Mouse (Mus musculus): ENCODE results near the gene Rasa2. TPM values are rescaled to one million over a fixed set of nuclear protein-coding genes. Genes with fewer than 3 reads are reported as not detected.
"Not testable (repeated sequence)": the region's sequence is repeated elsewhere in the genome, so short reads cannot be mapped to it uniquely, and the experiment has no call there.

Rasa2 gene
- polyA plus RNA-seq (2015; fragmentation: Nextera tagmentation; extraction: Ambion mirVana) = 2.2 and 2.6 TPM in 2 replicates

GRCm38 (mm10) chr9:96631389-96632072 is at the start of gene Rasa2:
TSS of gene Rasa2 (minus strand) at chr9:96631617.
- H3K27me3 ChIP-seq (ENCODE audit: control insufficient read depth, insufficient read depth, low read depth, low read length) = peaks cover 22% of the 10 kb centered on the region
- peak within 1 kb of the TSS; percentile 79 for H3K4me3 ChIP-seq (ENCODE audit: low read depth, low read length)
- ATAC-seq (ENCODE audit: low read depth) = peak; percentile 98
- H3K9ac ChIP-seq (ENCODE audit: low read depth, low read length) = peak within 1 kb of the TSS; percentile 80
- H3K4me1 ChIP-seq (ENCODE audit: control insufficient read depth, low read depth, low read length) = peaks cover 18% of the 10 kb centered on the region
- H3K36me3 ChIP-seq (ENCODE audit: control insufficient read depth, insufficient read depth) = no peaks in the 10 kb centered on the region
- peak within 1 kb of the TSS; percentile 73 for H3K27ac ChIP-seq (ENCODE audit: low read length)
- H3K4me2 ChIP-seq (ENCODE audit: low read depth, low read length) = peak within 1 kb of the TSS; percentile 93
- WGBS (ENCODE audit: insufficient replicate concordance) = 2% methylated on average over 46 of the region's 52 CpGs
- no peaks in the 10 kb centered on the region for H3K9me3 ChIP-seq (replicated peaks; ENCODE audit: control insufficient read depth, low read length)

- H3K9me3 ChIP-seq (replicated peaks; ENCODE audit: control insufficient read depth, low read length) = no peaks in the 10 kb centered on the region
- no peak overlapping the region for H3K9ac ChIP-seq (ENCODE audit: low read depth, low read length)
- H3K4me2 ChIP-seq (ENCODE audit: low read depth, low read length) = no peak overlapping the region
- no peak for ATAC-seq (ENCODE audit: low read depth)
- 51% methylated on average over 5 of the region's 5 CpGs for WGBS (ENCODE audit: insufficient replicate concordance)
- H3K4me1 ChIP-seq (ENCODE audit: control insufficient read depth, low read depth, low read length) = no peaks in the 10 kb centered on the region
- H3K4me3 ChIP-seq (ENCODE audit: low read depth, low read length) = no peak overlapping the region
- no peak overlapping the region for H3K27ac ChIP-seq (ENCODE audit: low read length)
- no peaks in the 10 kb centered on the region for H3K27me3 ChIP-seq (ENCODE audit: control insufficient read depth, insufficient read depth, low read depth, low read length)
- no peaks in the 10 kb centered on the region for H3K36me3 ChIP-seq (ENCODE audit: control insufficient read depth, insufficient read depth)
Measured at GRCm38 (mm10) chr9:96678611-96679010, 47.2 kb upstream of the Rasa2 start.

GRCm38 (mm10) chr9:96677711-96678110 is 46.3 kb upstream of the Rasa2 start:
- H3K9me3 ChIP-seq (replicated peaks; ENCODE audit: control insufficient read depth, low read length); H3K9ac ChIP-seq (ENCODE audit: low read depth, low read length); H3K4me1 ChIP-seq (ENCODE audit: control insufficient read depth, low read depth, low read length); ATAC-seq (ENCODE audit: low read depth); H3K4me2 ChIP-seq (ENCODE audit: low read depth, low read length); H3K36me3 ChIP-seq (ENCODE audit: control insufficient read depth, insufficient read depth); H3K27ac ChIP-seq (ENCODE audit: low read length); H3K27me3 ChIP-seq (ENCODE audit: control insufficient read depth, insufficient read depth, low read depth, low read length); H3K4me3 ChIP-seq (ENCODE audit: low read depth, low read length): not testable (repeated sequence)
- 61% methylated on average over 5 of the region's 5 CpGs for WGBS (ENCODE audit: insufficient replicate concordance)

DNA sequence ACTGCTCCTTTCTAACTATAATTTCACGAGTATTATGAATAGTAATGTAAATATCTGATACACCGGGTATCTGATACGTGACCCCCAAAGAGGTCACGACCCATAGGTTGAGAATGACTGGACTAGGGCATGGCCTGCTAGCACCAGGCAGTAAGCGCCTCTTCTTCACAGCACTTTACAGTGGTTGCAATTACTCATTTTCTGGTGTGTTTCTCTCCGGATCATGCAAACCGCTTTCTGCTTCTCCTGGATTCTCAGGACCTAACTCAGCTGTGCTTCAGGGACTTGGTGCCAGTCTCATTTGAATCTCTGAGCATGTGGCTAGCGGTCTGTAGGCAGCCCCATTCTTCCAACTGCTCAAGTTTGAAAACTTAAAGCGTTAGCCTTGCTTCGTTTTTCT is 45.3 kb upstream of the Rasa2 start:
- 66% methylated on average over 10 of the region's 10 CpGs for WGBS (ENCODE audit: insufficient replicate concordance)
- no peak overlapping the region for H3K4me2 ChIP-seq (ENCODE audit: low read depth, low read length)
- H3K27ac ChIP-seq (ENCODE audit: low read length) = no peak overlapping the region
- H3K36me3 ChIP-seq (ENCODE audit: control insufficient read depth, insufficient read depth) = no peaks in the 10 kb centered on the region
- H3K4me1 ChIP-seq (ENCODE audit: control insufficient read depth, low read depth, low read length) = no peaks in the 10 kb centered on the region
- no peaks in the 10 kb centered on the region for H3K27me3 ChIP-seq (ENCODE audit: control insufficient read depth, insufficient read depth, low read depth, low read length)
- H3K9me3 ChIP-seq (replicated peaks; ENCODE audit: control insufficient read depth, low read length) = no peaks in the 10 kb centered on the region
- no peak overlapping the region for H3K9ac ChIP-seq (ENCODE audit: low read depth, low read length)
- ATAC-seq (ENCODE audit: low read depth) = no peak
- H3K4me3 ChIP-seq (ENCODE audit: low read depth, low read length) = no peak overlapping the region

DNA sequence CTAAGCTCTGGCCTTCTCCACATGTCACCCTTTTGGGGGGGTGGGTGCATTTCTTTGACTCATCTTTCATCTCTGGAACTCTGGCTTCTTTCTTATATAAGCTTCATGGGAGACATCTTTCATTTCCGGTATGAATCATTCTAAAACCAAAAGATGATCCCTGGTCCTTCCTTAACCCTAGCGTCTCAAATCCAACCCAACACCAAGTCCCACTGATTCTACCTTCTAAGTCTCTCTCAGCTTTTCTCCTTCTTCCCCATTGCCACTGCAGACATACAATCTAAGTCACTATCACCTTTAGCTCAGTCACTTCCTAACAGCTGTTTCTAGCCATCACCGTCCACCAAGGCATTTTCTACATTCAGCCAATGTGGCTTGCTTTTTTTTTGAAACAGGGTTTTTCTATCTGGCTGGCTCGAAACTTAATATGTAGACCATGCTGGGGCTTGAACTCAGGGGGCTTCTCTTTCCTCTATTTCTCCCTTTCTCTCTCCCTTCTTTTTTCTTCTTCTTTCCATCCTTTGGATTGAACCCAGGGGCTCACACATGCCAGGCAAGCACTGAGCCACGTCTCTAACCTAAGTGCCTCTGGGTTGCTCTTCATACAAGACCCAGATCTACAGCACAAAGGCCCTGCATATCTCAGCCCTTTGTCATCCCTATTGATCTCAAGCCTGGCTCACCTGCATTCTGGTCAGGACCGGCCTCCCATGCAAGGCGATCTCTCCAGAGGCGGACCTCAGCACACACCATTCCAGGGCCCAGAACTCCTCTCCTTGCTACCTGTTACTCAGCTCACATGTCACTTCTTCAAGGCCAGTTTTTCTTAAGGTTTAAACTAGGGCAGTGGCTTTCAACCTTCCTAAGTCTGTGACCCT is 44.6 kb upstream of the Rasa2 start:
- ATAC-seq (ENCODE audit: low read depth) = no peak
- Histone ChIP-seq H3K27me3 (ENCODE audit: control insufficient read depth, insufficient read depth, low read depth, low read length) (no peaks in the 10 kb centered on the region), H3K4me1 (ENCODE audit: control insufficient read depth, low read depth, low read length) (no peaks in the 10 kb centered on the region), H3K4me2 (ENCODE audit: low read depth, low read length) (no peak overlapping the region), H3K4me3 (ENCODE audit: low read depth, low read length) (no peak overlapping the region), H3K27ac (ENCODE audit: low read length) (no peak overlapping the region), H3K9ac (ENCODE audit: low read depth, low read length) (no peak overlapping the region), H3K9me3 (replicated peaks; ENCODE audit: control insufficient read depth, low read length) (no peaks in the 10 kb centered on the region), H3K36me3 (ENCODE audit: control insufficient read depth, insufficient read depth) (no peaks in the 10 kb centered on the region)
- 71% methylated on average over 8 of the region's 8 CpGs for WGBS (ENCODE audit: insufficient replicate concordance)

- no peaks in the 10 kb centered on the region for H3K9me3 ChIP-seq (replicated peaks; ENCODE audit: control insufficient read depth, low read length)
- H3K27me3 ChIP-seq (ENCODE audit: control insufficient read depth, insufficient read depth, low read depth, low read length) = no peaks in the 10 kb centered on the region
- no peaks in the 10 kb centered on the region for H3K36me3 ChIP-seq (ENCODE audit: control insufficient read depth, insufficient read depth)
- H3K27ac ChIP-seq (ENCODE audit: low read length) = no peak overlapping the region
- no peak overlapping the region for H3K4me2 ChIP-seq (ENCODE audit: low read depth, low read length)
- 31% methylated on average over 5 of the region's 5 CpGs for WGBS (ENCODE audit: insufficient replicate concordance)
- no peak overlapping the region for H3K9ac ChIP-seq (ENCODE audit: low read depth, low read length)
- H3K4me3 ChIP-seq (ENCODE audit: low read depth, low read length) = no peak overlapping the region
- ATAC-seq (ENCODE audit: low read depth) = no peak
- H3K4me1 ChIP-seq (ENCODE audit: control insufficient read depth, low read depth, low read length) = no peaks in the 10 kb centered on the region
Measured at GRCm38 (mm10) chr9:96675071-96675762, 43.8 kb upstream of the Rasa2 start.

DNA sequence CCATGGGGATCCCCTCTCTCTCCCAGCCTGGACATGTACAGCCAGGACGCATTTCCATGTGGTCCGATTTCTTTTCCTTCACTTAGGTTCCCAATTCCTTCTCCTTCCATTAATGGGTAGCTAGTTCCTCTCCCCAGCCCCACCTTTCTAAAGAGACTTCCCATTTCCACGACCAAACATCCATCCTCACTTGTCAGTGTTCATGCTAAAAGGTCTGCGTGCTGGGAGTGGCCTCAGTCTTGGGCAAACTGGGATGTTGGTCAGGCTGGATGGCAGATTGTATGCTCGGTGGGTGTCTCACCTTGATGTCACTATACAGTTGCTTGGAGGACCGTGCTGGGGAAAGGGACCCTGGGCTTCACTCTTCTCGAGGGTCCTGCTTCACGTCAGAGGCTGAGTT is 42.9 kb upstream of the Rasa2 start:
- Histone ChIP-seq H3K27ac (ENCODE audit: low read length) (no peak overlapping the region), H3K27me3 (ENCODE audit: control insufficient read depth, insufficient read depth, low read depth, low read length) (no peaks in the 10 kb centered on the region), H3K9ac (ENCODE audit: low read depth, low read length) (no peak overlapping the region), H3K9me3 (replicated peaks; ENCODE audit: control insufficient read depth, low read length) (no peaks in the 10 kb centered on the region), H3K4me1 (ENCODE audit: control insufficient read depth, low read depth, low read length) (no peaks in the 10 kb centered on the region; the same call in 1 of the 2 replicates), H3K4me3 (ENCODE audit: low read depth, low read length) (no peak overlapping the region), H3K4me2 (ENCODE audit: low read depth, low read length) (no peak overlapping the region), H3K36me3 (ENCODE audit: control insufficient read depth, insufficient read depth) (no peaks in the 10 kb centered on the region)
- no peak for ATAC-seq (ENCODE audit: low read depth)
- 53% methylated on average over 8 of the region's 8 CpGs for WGBS (ENCODE audit: insufficient replicate concordance)

- Histone ChIP-seq H3K4me3 (ENCODE audit: low read depth, low read length) (no peak overlapping the region), H3K27ac (ENCODE audit: low read length) (no peak overlapping the region), H3K27me3 (ENCODE audit: control insufficient read depth, insufficient read depth, low read depth, low read length) (no peaks in the 10 kb centered on the region), H3K9me3 (replicated peaks; ENCODE audit: control insufficient read depth, low read length) (no peaks in the 10 kb centered on the region), H3K4me1 (ENCODE audit: control insufficient read depth, low read depth, low read length) (no peaks in the 10 kb centered on the region; the same call in 1 of the 2 replicates), H3K36me3 (ENCODE audit: control insufficient read depth, insufficient read depth) (no peaks in the 10 kb centered on the region), H3K9ac (ENCODE audit: low read depth, low read length) (no peak overlapping the region), H3K4me2 (ENCODE audit: low read depth, low read length) (no peak overlapping the region)
- no peak for ATAC-seq (ENCODE audit: low read depth)
- 74% methylated on average over 2 of the region's 2 CpGs for WGBS (ENCODE audit: insufficient replicate concordance)
Measured at GRCm38 (mm10) chr9:96672466-96672865, 41.0 kb upstream of the Rasa2 start.

Data from liver, embryonic 16.5 days (tissue).